Mouse (Mus musculus) G1E (cell line): ENCODE measurements around the gene Rrm1.

Experiments used
- CTCF ChIP-seq: IDR thresholded peaks from 2 replicates; pipeline ENCODE4 v1.5.1; 2012; ENCODE audit warnings: low read depth, low read length, inconsistent platforms, mixed read lengths
- TAL1 ChIP-seq: conservative IDR thresholded peaks from 2 replicates; pipeline ENCODE4 v1.6.1; 2012; ENCODE audit warnings: low read depth, low read length, inconsistent platforms, mixed read lengths

GRCm38 (mm10) chr7:102486105-102486504 lies 44.6 kb downstream of the Rrm1 start:
- no peak for TF ChIP-seq CTCF
- TF ChIP-seq TAL1: no peak; the same call in 1 of the 2 replicates
